Mouse (Mus musculus): ENCODE results near the gene Chchd6. TPM values are rescaled to one million over a fixed set of nuclear protein-coding genes. Genes with fewer than 3 reads are reported as not detected.

Gene Chchd6
- total RNA-seq, 2 experiments from 2014 or later: 86.4 to 86.6 TPM

DNA sequence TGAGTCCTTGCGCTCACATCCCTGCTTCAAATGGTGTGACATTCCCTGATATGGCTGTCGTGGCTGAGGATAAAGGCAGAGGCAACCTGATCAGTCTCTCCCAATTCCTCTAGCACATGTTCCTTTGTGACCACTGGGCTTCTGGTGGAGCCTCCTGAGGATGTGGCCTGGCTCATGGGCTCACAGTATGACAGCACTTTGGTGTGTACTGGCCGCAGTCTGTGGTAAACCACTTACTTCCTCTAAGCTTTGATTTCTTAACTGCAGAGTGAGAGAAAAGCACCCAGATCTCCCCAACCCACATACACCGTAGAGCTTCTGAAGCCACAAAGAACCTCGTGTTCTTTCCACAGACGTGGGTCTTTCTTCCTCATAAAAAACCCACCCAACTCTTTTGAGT, 173.9 kb downstream of the Chchd6 start:
- intact Hi-C loops (cut with DNase I): no loop called here
- no peak for DNase-seq (ENCODE audit: low spot score in 2 of 2)

DNA sequence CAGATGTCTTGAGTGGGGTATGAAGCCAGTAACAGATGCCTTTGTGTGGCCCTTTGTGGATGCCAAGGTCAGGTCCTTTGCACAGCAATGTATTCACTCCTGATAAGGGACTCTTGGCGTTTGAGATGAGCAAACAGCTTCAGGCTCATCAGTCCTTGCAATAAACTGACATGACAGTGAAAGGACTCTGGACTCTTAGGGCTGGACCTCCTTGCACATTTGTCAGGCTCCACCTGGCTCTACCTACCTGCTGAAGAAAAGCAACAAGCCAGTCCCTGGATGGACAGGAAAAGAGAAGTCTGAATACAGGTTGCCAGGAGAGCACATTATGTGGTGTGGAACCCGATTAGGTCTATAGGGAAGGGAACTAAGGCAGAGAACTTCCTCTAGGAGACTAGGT, 174.7 kb downstream of the Chchd6 start:
- intact Hi-C loops (cut with DNase I): no loop called here

DNA sequence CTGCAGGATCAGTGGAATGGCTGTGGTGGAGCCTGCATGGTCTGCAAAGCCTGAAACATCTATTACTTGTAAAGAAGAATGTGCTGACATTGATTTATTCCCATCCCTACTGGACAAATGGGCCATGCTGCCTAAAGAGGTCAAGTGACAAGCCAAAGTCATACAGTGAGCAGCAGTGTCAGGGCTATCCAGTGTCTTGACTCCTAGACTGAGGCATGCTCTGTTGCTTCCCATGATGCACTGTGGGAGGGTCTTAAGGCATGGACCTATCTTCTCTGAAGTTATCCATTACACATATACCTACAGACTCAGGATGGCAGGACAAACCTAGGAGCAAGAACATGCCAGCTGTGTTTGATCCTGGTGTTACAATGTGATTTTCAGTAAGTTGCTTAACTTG, 175.3 kb downstream of the Chchd6 start:
- intact Hi-C loops (cut with DNase I): no loop called here
- no peak for DNase-seq (ENCODE audit: low spot score in 2 of 2)

More for the DNA sequence above, 174.7 kb downstream of the Chchd6 start:
- DNase-seq (ENCODE audit: low spot score in 2 of 2): no peak

DNA sequence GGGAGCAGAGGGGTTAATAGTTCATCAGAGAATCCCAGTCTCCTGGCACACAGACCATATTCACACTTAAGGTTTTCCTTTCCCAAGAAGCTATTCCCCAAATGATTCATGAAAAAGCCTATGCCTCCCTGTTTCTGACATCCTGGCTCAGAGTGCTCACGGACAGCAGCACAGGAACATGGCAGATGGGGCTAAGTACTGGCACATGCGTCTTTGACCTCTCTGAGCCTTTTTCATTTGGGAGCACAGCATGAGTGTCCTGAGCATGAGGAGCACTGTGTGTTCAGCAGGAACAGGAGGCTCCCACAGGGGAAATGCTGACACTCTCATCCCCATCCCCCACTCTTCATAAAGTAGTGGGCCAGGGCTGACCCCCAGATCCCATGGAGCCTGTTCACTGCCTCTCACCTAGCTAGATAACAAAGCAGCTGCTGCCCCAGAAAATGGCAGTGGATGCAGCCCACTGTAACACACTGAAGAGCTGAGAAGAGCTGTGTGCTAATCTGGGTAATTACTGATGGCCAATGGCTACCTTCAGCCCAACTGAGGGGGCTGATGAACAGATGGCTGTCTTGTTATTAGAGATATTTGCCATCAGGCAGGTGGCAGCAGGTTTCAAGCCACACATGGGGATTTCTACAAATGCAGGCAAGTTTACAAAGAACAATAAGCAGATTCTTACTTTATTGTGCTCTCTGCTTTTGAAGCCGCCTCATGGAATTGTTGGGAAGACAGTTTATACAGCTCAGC, 176.2 kb downstream of the Chchd6 start:
- DNase-seq (ENCODE audit: low spot score in 2 of 2): no peak
- intact Hi-C loops (cut with DNase I): no loop called here

DNA sequence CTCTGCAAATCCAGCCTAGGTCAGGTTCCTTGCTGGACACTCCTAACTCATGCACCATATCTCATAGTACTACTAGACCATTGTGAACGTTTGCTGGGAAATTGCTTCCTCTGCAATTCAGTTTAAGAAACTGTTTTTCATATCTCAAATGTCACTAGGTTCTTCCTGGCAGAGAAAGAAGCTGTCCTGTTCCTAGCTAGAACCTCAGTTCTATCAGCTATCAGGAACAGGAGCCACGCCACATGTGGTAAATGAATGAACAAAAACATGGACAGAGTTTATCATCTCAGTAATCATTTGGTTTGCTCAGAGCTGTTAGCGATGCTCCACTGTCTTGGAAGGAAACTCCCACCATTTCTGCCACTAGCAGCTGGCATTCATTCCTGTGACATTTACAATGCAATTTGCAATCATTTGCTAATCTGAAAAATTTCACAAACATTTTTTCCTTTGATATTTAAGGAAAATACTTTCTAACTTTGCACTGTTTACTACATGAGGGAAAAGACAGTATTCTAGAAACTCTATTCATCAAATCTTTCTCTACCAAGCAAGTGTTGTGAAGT, 179.3 kb downstream of the Chchd6 start:
- DNase-seq (ENCODE audit: low spot score in 2 of 2): no peak
- intact Hi-C loops (cut with DNase I): no loop called here

DNA sequence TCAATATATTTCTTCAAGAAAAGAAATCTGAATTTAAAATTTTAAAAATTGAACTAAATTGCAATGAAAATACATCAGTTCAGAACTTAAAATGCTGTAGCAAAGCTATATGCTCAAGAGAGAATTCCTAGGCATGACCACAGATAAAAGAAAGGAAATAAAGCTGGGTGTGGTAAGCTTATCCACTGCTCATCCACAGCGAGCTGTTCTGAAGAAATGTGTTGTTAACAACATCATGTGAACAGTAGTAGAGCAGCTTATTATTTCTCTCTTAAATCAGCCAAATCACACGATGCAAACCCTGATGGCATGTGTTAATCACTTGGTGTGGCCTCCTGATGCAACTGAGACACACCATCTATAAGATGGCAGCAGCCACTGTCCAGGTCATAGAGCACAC, 180.4 kb downstream of the Chchd6 start:
- intact Hi-C loops (cut with DNase I): no loop called here

DNA sequence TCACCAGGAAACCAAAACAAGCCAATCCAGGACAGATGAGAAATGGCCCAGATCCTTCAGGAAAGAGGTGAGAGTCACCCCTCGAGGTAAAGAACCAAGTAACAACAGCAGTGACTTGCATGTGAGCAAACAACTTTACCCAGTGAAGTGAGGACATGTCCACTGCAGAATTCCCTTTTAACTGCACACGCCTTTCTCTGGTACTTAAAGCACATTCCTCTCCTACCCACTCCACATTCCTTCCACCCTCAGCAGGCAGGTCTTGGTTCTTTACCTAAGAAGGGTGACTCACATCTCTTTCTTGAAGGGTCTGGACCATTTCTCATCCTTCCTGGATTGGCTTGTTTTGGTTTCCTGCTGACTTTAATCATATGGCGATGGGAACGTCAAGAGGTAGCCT, 181.3 kb downstream of the Chchd6 start:
- DNase-seq (ENCODE audit: low spot score in 2 of 2): no peak
- intact Hi-C loops (cut with DNase I): no loop called here

More for the DNA sequence above, 180.4 kb downstream of the Chchd6 start:
- no peak for DNase-seq (ENCODE audit: low spot score in 2 of 2)

DNA sequence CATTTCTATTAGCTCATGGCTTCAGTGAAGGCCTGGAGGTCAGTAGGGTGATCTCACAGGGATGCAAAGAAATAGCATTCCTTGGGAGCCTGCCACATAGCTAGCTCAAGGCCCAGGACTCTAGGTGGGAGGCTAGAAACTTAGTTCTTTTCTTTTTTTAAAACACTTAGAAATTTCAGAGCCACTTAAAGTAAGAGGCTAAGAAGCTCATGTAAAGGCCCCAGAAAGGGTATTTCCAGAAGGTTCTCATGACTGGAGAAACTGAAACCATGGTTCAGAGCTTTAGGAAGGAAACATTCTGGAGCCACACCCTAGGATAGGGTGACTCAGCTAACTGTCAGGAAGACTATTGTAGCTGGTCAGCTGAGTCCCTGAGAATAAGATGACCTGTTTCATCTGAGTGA, 182.0 kb downstream of the Chchd6 start:
- no peak for DNase-seq (ENCODE audit: low spot score in 2 of 2)
- intact Hi-C loops (cut with DNase I): no loop called here

DNA sequence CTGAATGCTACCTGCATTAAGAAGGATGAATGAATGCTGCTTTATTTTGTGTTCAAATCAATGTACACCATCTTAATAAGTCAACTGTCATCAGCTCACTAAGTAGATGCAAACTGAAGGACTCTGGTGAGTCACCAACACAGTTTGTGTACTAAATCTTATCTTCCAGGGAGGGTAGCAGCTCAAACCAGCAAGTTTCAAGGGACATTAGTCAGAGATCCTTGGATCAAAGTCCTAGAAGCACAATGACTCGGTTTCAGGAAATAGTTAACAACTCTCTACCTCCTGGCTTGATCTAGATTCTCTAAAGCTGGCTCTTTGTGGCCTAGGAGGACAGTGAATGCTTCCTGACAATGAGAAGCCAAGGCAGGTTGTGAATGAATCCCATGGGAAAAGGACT, 182.9 kb downstream of the Chchd6 start:
- intact Hi-C loops (cut with DNase I): no loop called here
- no peak for DNase-seq (ENCODE audit: low spot score in 2 of 2)

DNA sequence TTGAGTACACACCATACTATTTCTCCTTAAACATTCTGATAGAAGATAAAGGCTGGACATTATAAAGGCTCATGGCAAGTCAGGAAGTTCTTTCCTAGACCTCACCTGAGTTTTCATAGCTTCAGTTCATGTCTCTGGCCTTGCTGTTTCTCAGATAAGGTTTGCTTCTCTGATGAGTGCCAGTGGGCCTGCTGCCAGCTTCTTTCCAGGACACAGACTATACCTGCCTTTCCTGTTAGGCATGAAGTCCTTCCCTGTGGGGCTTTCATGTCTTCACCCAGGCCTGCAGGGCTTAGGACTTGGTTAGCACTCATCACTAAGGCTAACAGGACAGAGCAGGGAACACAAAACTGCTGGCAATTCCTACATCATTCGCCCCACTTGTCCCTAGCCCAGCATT, 186.4 kb downstream of the Chchd6 start:
- intact Hi-C loops (cut with DNase I): no loop called here
- no peak for DNase-seq (ENCODE audit: low spot score in 2 of 2)

DNA sequence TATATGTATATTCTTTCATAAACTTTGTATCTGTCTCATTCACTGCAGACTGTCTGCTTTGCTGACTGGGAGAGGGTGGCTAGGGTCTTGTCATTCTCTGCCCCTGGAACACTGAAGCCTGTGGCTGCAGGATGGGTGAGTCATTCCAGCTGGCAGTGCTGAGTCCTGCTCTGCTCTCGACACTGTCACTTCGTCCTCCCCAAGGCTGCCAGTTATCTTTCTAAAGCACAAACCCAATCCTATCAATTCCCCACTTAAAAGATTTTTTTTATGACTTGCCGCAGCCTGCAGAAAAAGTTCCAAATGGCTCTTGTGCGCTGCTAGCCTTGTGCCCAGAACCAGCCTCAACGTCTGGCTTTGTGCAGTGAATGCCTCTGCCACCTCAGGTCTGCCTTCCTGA, 187.2 kb downstream of the Chchd6 start:
- intact Hi-C loops (cut with DNase I): no loop called here
- DNase-seq (ENCODE audit: low spot score in 2 of 2): no peak

DNA sequence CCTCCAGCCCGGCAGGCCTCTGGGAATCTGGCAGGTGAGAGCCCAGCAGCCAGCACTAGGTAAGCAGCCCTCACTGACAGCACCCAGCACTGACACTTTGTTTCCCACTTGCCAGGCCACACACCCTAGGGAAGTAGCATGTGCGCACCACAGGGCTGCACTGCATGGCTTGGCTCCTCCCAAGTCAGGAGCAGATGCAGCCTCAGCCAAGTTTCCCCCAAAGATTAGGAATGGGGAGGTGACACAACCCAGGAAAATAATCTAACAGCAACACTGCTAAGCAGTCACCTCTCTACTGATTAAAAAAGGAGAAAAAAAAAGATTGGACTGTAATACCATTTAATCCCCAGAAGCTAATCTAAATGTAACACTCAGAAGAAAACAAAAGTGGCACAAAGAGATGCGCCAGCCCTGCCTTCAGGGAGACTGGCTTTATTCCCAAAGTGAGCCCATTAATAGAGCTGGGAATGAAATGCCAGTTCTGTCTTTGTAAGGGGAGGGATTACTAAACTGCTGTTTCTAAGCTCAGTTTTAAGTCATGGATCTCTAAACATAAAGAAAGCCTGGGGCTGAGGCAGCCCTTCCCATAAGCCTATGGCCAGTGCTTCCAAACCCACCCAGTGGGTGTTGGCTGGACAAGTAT, 188.1 kb downstream of the Chchd6 start:
- no peak for DNase-seq (ENCODE audit: low spot score in 2 of 2)
- intact Hi-C loops (cut with DNase I): no loop called here

DNA sequence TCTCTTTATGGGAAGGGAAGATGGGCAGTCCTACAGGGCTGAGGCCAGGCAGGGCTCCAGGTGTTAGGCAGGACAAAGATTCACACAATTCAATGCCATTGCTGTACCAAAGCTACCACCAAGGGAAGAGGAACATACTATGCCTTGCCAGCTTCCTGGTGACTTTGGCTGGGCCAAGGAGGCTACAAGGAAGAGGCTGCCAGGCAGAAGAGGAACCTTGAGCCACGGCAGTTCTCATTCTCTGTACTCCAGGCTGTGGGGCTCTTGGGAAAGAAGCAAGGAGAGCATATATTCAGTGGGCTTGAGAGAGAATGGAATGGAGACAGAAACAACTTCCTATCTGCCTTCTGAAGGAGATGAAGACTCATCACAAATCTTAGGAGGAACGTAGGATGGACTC, 190.5 kb downstream of the Chchd6 start:
- intact Hi-C loops (cut with DNase I): no loop called here
- DNase-seq (ENCODE audit: low spot score in 2 of 2): no peak

DNA sequence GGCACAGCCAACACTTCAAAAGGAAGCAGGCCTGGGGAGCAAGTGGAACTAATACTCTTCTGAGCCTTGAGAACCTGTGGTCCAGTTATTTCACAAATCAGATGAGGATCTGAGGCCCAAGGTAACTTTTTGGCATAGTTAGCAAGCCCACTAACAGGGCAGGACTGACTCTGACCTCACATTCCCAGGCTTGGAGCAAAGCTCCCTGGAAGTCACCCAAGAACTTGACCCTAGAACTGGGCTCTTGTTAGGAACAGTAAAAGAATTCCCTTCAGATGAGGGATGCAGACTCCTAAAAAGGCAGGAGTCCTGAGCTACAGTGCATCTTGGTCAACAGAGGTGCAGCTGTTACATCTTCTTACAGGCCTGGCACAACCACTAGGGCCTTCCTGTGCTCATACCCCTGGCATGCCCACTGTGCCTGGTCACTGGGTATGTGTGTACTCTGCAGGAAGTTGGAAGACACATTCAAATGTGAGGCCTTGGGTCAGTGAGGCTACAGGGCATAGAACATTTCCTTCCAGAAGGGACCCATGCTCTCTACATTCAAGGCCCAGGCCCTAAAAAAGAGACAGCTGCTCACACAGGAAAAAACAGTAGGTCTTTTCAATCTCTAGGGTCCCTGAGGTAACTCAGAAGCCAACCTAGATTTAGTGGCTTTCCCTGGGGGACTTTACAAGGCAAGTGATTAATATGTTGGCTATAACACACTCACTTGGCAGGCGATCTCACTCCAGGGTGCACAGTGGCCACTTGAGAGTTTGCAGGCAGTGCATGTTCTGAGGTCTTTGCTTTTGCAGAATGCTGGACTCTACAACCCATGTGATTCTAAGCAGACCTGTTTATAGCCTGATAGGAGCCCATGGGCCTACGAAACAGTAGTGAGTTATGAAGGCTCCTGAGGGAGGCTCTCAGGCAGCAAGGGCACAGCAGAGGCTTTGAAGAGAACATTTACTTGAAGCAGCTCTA, 191.9 kb downstream of the Chchd6 start:
- DNase-seq (ENCODE audit: low spot score in 2 of 2): no peak
- intact Hi-C loops (cut with DNase I): no loop called here

DNA sequence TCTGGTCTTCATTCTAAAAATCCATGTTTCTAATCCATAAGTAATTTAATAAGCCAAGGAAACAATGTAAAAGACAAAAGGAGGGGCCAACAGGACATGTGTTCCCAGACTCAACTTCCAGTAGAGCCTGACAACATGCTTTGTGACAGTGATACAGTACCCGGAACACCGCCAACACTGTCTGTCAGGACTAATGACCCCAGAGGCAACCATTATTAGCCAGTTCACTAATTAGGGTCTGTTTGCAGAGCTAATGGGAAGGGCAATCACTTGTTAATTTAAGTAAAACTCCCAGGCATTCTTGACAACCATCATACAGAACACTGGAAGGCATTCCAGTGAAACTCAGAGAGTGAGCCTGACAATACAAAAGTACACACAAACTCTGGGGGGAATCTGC, 193.0 kb downstream of the Chchd6 start:
- intact Hi-C loops (cut with DNase I): no loop called here
- no peak for DNase-seq (ENCODE audit: low spot score in 2 of 2)

DNA sequence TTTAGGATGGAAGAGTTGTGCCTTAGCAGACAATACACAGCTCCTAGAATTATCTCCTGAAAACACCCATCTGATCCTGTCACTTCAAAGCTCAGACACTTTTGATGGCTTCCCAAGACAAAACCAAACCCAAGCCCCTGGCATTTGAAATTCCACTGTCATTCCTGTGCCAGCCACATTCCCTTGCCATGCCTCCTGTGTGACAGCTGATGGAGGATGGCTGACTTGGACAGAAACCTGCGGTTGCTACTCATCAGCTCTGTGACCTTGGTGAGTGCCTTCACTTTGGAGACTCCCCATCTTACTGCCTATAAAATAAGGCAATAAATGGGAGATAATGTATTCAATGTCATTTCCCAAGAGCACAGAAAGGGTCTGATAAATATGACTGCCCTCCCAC, 195.9 kb downstream of the Chchd6 start:
- intact Hi-C loops (cut with DNase I): loop anchor here (5.0 kb wide), 1 partner anchor 63 kb away; no protein-coding TSS in a partner anchor
- no peak for DNase-seq (ENCODE audit: low spot score in 2 of 2)

DNA sequence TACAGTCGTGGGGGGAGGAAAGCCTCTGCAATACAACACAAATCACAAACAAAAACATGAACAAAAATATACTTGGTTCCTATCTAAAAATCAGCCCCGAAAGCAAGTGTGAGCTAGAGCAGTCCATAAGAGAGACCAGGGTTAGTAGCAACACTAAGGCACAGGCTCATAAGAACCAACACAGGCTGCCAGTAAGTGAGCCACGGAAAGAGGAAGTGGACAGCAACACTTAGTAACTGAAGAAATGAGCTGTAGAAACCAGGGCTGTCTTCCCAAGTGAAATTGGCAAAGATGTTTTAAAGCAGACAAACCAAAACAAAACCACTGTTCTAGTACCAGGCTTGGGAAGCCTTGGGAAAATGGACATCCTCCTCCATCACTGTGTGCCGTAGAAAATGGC, 197.5 kb downstream of the Chchd6 start:
- intact Hi-C loops (cut with DNase I): loop anchor here (5.0 kb wide), 1 partner anchor 64 kb away; no protein-coding TSS in a partner anchor
- DNase-seq (ENCODE audit: low spot score in 2 of 2): no peak

DNA sequence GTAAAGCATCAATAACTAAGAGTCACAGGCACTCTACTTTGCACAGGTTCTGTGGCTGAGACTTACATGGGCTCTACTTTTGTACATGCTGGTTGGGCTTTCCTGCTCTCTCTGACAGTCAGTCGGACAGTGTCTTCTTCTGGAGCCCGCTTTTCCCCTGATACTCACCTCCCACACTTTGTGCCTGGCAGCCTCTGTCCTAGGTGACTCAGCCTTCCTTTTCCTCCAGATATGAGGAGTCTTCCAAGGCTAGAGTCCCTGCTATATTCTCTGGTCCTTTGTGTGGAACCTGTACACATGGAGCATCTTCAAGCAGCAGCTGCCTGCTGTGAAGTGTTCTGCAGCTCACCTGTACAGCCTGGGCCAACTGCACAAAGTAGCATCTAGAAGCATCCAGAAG, 201.6 kb downstream of the Chchd6 start:
- no peak for DNase-seq (ENCODE audit: low spot score in 2 of 2)
- intact Hi-C loops (cut with DNase I): no loop called here

DNA sequence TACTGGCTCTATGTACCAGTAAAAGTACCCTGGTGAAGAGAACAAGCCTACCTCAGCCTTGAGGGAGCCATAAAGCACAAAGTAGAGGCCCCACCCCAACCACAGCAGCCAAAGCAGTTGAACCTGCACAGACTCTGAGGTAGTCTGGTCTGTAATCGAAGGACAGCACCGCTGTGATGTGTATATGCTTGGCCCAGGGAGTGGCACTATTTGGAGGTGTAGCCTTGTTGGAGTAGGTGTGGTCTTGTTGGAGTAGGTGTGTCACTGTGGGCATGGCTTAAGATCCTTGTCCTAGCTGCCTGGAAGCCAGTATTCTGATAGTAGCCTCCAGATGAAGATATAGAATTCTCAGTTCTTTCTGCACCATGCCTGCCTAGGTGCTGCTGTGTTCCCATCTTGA, 203.2 kb downstream of the Chchd6 start:
- intact Hi-C loops (cut with DNase I): no loop called here
- no peak for DNase-seq (ENCODE audit: low spot score in 2 of 2)

DNA sequence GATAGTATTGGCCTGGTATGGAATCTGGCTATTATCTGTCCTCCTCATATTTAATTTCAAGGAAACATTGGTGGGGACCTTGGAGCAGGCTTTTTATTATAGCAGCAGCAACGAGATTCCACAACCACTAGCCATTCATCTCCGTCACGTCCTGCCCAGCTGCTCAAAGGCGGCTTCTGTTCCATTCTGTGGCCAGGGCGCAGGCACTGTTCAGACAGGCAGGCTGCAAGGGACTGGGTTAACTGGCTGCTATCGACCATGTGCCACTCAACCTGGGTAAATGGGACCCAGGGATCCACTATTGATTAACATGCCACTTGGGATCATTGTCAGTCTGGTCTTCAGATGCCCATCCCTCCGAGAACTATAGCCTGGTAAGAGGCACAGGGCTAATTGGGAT, 205.7 kb downstream of the Chchd6 start:
- intact Hi-C loops (cut with DNase I): no loop called here
- DNase-seq (ENCODE audit: low spot score in 2 of 2): no peak

Measured in left cerebral cortex, postnatal 14 days (tissue).